Mouse (Mus musculus): ENCODE results near the gene Cox10. TPM values are rescaled to one million over a fixed set of nuclear protein-coding genes. Genes with fewer than 3 reads are reported as not detected.

Cox10 gene
- total and polyA plus RNA-seq, 3 experiments = 39.9 to 374 (median 52.2) TPM

DNA sequence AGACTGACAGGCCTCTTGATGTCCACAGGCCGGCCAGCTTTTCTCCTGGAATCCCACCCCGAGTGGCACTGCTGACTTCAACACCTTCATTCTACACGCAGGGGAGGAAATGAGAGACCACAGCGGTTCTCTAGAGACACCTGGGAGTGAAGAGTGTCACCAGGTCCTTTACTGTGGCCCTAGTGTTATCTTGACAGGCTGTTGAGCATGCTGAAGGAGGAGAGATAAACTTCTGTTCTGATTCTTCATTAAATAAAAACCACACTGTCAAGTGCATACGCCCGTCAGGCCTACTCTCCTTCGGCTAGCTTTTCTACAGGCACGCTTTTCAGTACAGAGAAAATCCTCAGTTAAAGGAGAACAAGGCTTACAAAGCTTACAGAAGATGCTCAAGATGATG is 60.0 kb downstream of the Cox10 start:
- H3K9ac ChIP-seq (ENCODE audit: control insufficient read depth, low read depth, low read length, poor library complexity, severe bottlenecking) = no peak overlapping the region
- no peak for DNase-seq (ENCODE audit: low read depth, low spot score)
- H3K27me3 ChIP-seq (ENCODE audit: control insufficient read depth in 1 of 2, insufficient read depth in 2 of 2, low read length in 2 of 2) = no peaks in the 10 kb centered on the region
- H3K27ac ChIP-seq (ENCODE audit: control insufficient read depth, low read depth, low read length) = no peak overlapping the region
- peaks cover 8 to 10% of the 10 kb centered on the region in 2 experiments; a peak in 3 of 4 replicates for H3K4me1 ChIP-seq (ENCODE audit: control insufficient read depth in 1 of 2, insufficient read depth in 2 of 2, low read length in 2 of 2)
- H3K9me3 ChIP-seq (replicated peaks; ENCODE audit: insufficient read depth, low read length) = no peaks in the 10 kb centered on the region
- peaks cover 2 to 13% of the 10 kb centered on the region in 2 experiments for H3K36me3 ChIP-seq (ENCODE audit: control insufficient read depth in 1 of 2, insufficient read depth in 2 of 2, low read length in 2 of 2)
- H3K4me3 ChIP-seq (ENCODE audit: control insufficient read depth in 1 of 2, insufficient read depth in 1 of 2, low read depth in 2 of 2, low read length in 2 of 2) = no peak overlapping the region
- no peaks in the 10 kb centered on the region for H3K79me2 ChIP-seq (ENCODE audit: control insufficient read depth, insufficient read depth, low read length, poor library complexity)
- TF ChIP-seq MAZ (IDR thresholded peaks at IDR 0.05; ENCODE audit: low read depth, low read length) (no peak), USF2 (IDR thresholded peaks at IDR 0.05; ENCODE audit: borderline replicate concordance in 1 of 2, insufficient read depth in 1 of 2, low read depth in 1 of 2, low read length in 2 of 2) (no peak), GABPA (IDR thresholded peaks at IDR 0.05; ENCODE audit: low read depth, low read length) (no peak), EP300 (IDR thresholded peaks at IDR 0.05; ENCODE audit: low read depth in 1 of 2, low read length in 2 of 2) (peak in 1 of 2 experiments; percentile 37; a peak in 2 of 4 replicates), GATA1 (IDR thresholded peaks at IDR 0.05; ENCODE audit: low read depth, low read length) (0 out of 2 replicates have a peak, but pooled peaks have one; percentile 40), ZKSCAN1 (IDR thresholded peaks at IDR 0.05; ENCODE audit: low read depth, low read length) (no peak), MAX (IDR thresholded peaks at IDR 0.05; ENCODE audit: low read length) (no peak), TCF12 (IDR thresholded peaks at IDR 0.05; ENCODE audit: low read depth, low read length) (peak; percentile 56), CTCF (IDR thresholded peaks at IDR 0.05 in 2 of 3, conservative IDR thresholded peaks at IDR 0.05 in 1 of 3; ENCODE audit: control insufficient read depth in 1 of 3, insufficient read depth in 1 of 3, low read depth in 2 of 3, low read length in 3 of 3, poor library complexity in 1 of 3, severe bottlenecking in 1 of 3) (no peak), MYC (IDR thresholded peaks at IDR 0.05; ENCODE audit: low read depth, low read length) (no peak), MXI1 (IDR thresholded peaks at IDR 0.05; ENCODE audit: low read depth, low read length) (no peak), SIN3A (IDR thresholded peaks at IDR 0.05; ENCODE audit: low read length) (no peak)

DNA sequence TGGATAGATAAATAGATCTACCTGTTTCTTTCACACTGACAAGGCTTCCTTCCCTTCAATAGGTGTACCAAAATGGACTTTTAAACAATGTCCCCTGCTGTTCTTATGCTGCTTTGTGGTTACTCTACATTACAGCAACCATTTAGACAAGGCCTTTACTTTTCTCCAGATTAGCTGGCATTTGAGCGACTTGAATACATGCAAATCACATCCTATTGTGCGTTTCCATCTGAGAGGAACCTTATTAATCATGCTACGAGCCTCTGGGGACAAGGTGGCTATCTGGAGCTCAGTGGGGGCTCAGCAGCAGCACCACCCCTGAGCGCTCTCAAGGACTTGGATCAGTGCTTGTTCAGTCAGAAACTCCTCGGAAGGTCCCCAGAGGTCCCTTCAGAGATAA is 61.1 kb downstream of the Cox10 start:
- TF ChIP-seq USF1 (IDR thresholded peaks at IDR 0.05; ENCODE audit: low read depth, low read length) (no peak), POLR2A (IDR thresholded peaks at IDR 0.05; ENCODE audit: control insufficient read depth in 1 of 2, insufficient read depth in 1 of 2, low read depth in 1 of 2, low read length in 2 of 2, poor library complexity in 1 of 2) (no peak), MAX (IDR thresholded peaks at IDR 0.05; ENCODE audit: low read length) (no peak), MXI1 (IDR thresholded peaks at IDR 0.05; ENCODE audit: low read depth, low read length) (no peak), ZC3H11A (IDR thresholded peaks at IDR 0.05; ENCODE audit: low read depth, low read length) (no peak), CTCF (IDR thresholded peaks at IDR 0.05 in 2 of 3, conservative IDR thresholded peaks at IDR 0.05 in 1 of 3; ENCODE audit: control insufficient read depth in 1 of 3, insufficient read depth in 1 of 3, low read depth in 2 of 3, low read length in 3 of 3, poor library complexity in 1 of 3, severe bottlenecking in 1 of 3) (no peak), ELF1 (IDR thresholded peaks at IDR 0.05; ENCODE audit: low read depth, low read length) (no peak), KAT2A (conservative IDR thresholded peaks at IDR 0.05; ENCODE audit: low read depth, low read length) (no peak), GATA1 (IDR thresholded peaks at IDR 0.05; ENCODE audit: low read depth, low read length) (no peak), CHD1 (IDR thresholded peaks at IDR 0.05; ENCODE audit: low read depth, low read length) (no peak), MYB (IDR thresholded peaks at IDR 0.05; ENCODE audit: low read depth, low read length) (no peak), POLR2AphosphoS2 (IDR thresholded peaks at IDR 0.05; ENCODE audit: low read length) (no peak), HCFC1 (IDR thresholded peaks at IDR 0.05; ENCODE audit: low read depth, low read length) (no peak), ZMIZ1 (IDR thresholded peaks at IDR 0.05; ENCODE audit: low read depth, low read length) (no peak), ETS1 (IDR thresholded peaks at IDR 0.05; ENCODE audit: low read depth, low read length) (no peak), TAL1 (IDR thresholded peaks at IDR 0.05; ENCODE audit: low read length) (no peak), MEF2A (IDR thresholded peaks at IDR 0.05; ENCODE audit: extremely low read depth, insufficient replicate concordance, low read depth, low read length, poor library complexity, severe bottlenecking) (no peak), UBTF (IDR thresholded peaks at IDR 0.05; ENCODE audit: borderline replicate concordance, insufficient read depth, low read depth, low read length) (no peak), TBP (IDR thresholded peaks at IDR 0.05; ENCODE audit: low read depth, low read length) (no peak), TCF12 (IDR thresholded peaks at IDR 0.05; ENCODE audit: low read depth, low read length) (no peak)
- Histone ChIP-seq H3K36me3 (ENCODE audit: control insufficient read depth in 1 of 2, insufficient read depth in 2 of 2, low read length in 2 of 2) (peaks cover 2 to 13% of the 10 kb centered on the region in 2 experiments; a peak in 3 of 4 replicates), H3K9me3 (replicated peaks; ENCODE audit: insufficient read depth, low read length) (no peaks in the 10 kb centered on the region), H3K27me3 (ENCODE audit: control insufficient read depth in 1 of 2, insufficient read depth in 2 of 2, low read length in 2 of 2) (no peaks in the 10 kb centered on the region), H3K79me2 (ENCODE audit: control insufficient read depth, insufficient read depth, low read length, poor library complexity) (no peaks in the 10 kb centered on the region), H3K9ac (ENCODE audit: control insufficient read depth, low read depth, low read length, poor library complexity, severe bottlenecking) (no peak overlapping the region), H3K4me1 (ENCODE audit: control insufficient read depth in 1 of 2, insufficient read depth in 2 of 2, low read length in 2 of 2) (peaks cover 8 to 10% of the 10 kb centered on the region in 2 experiments; a peak in 3 of 4 replicates), H3K4me3 (ENCODE audit: control insufficient read depth in 1 of 2, insufficient read depth in 1 of 2, low read depth in 2 of 2, low read length in 2 of 2) (no peak overlapping the region), H3K27ac (ENCODE audit: control insufficient read depth, low read depth, low read length) (no peak overlapping the region)
- no peak for DNase-seq (ENCODE audit: low read depth, low spot score)
